Mouse (Mus musculus): ENCODE measurements at regions not wholly inside any gene's neighbourhood (a gene's known extent, or its start where the extent isn't known, plus 50 kb on each side); places are given as distances from the start of the nearest gene placed in this dataset.

GRCm38 (mm10) chr2:109487591-109487990, 186.9 kb upstream of the Bdnf start:
- Histone ChIP-seq H3K9ac (replicated peaks; ENCODE audit: low read depth, low read length) (no peak overlapping the region), H3K9me3 (ENCODE audit: control insufficient read depth, low read length) (no peaks in the 10 kb centered on the region), H3K4me3 (ENCODE audit: low read depth, low read length) (no peak overlapping the region), H3K4me2 (ENCODE audit: low read depth, low read length) (no peak overlapping the region), H3K36me3 (ENCODE audit: control insufficient read depth, insufficient read depth, low read length) (no peaks in the 10 kb centered on the region), H3K27me3 (ENCODE audit: control insufficient read depth, insufficient read depth, low read length) (no peaks in the 10 kb centered on the region), H3K4me1 (ENCODE audit: control insufficient read depth, insufficient read depth, low read length) (no peaks in the 10 kb centered on the region), H3K27ac (ENCODE audit: low read depth, low read length) (no peak overlapping the region)
- 91% methylated on average over 1 of the region's 1 CpGs for WGBS
- no peak for ATAC-seq (ENCODE audit: low read depth)

GRCm38 (mm10) chr2:109502186-109502585, 172.3 kb upstream of the Bdnf start:
- Histone ChIP-seq H3K27me3 (ENCODE audit: control insufficient read depth, insufficient read depth, low read length) (no peaks in the 10 kb centered on the region), H3K4me2 (ENCODE audit: low read depth, low read length) (no peak overlapping the region), H3K9me3 (ENCODE audit: control insufficient read depth, low read length) (no peaks in the 10 kb centered on the region), H3K9ac (replicated peaks; ENCODE audit: low read depth, low read length) (no peak overlapping the region), H3K4me1 (ENCODE audit: control insufficient read depth, insufficient read depth, low read length) (no peaks in the 10 kb centered on the region), H3K36me3 (ENCODE audit: control insufficient read depth, insufficient read depth, low read length) (no peaks in the 10 kb centered on the region), H3K27ac (ENCODE audit: low read depth, low read length) (no peak overlapping the region), H3K4me3 (ENCODE audit: low read depth, low read length) (no peak overlapping the region)
- ATAC-seq (ENCODE audit: low read depth) = no peak; the same call in 1 of the 2 replicates
- 64% methylated on average over 5 of the region's 5 CpGs for WGBS

- WGBS = 72% methylated on average over 5 of the region's 6 CpGs
- Histone ChIP-seq H3K4me2 (ENCODE audit: low read depth, low read length) (no peak overlapping the region), H3K27ac (ENCODE audit: low read depth, low read length) (no peak overlapping the region), H3K9ac (replicated peaks; ENCODE audit: low read depth, low read length) (no peak overlapping the region), H3K9me3 (ENCODE audit: control insufficient read depth, low read length) (no peaks in the 10 kb centered on the region), H3K4me1 (ENCODE audit: control insufficient read depth, insufficient read depth, low read length) (peaks cover 1% of the 10 kb centered on the region), H3K4me3 (ENCODE audit: low read depth, low read length) (no peak overlapping the region), H3K27me3 (ENCODE audit: control insufficient read depth, insufficient read depth, low read length) (no peaks in the 10 kb centered on the region), H3K36me3 (ENCODE audit: control insufficient read depth, insufficient read depth, low read length) (no peaks in the 10 kb centered on the region)
- ATAC-seq (ENCODE audit: low read depth) = no peak
These were observed 169.6 kb upstream of the Bdnf start for GRCm38 (mm10) chr2:109504906-109505305.

GRCm38 (mm10) chr2:109510070-109510979, 164.2 kb upstream of the Bdnf start:
- no peaks in the 10 kb centered on the region for H3K27me3 ChIP-seq (ENCODE audit: control insufficient read depth, insufficient read depth, low read length)
- H3K4me3 ChIP-seq (ENCODE audit: low read depth, low read length) = no peak overlapping the region
- H3K9me3 ChIP-seq (ENCODE audit: control insufficient read depth, low read length) = no peaks in the 10 kb centered on the region
- H3K4me2 ChIP-seq (ENCODE audit: low read depth, low read length) = no peak overlapping the region
- WGBS = 17% methylated on average over 8 of the region's 8 CpGs
- peaks cover 13% of the 10 kb centered on the region for H3K4me1 ChIP-seq (ENCODE audit: control insufficient read depth, insufficient read depth, low read length)
- H3K36me3 ChIP-seq (ENCODE audit: control insufficient read depth, insufficient read depth, low read length) = no peaks in the 10 kb centered on the region
- no peak overlapping the region; the same call in 1 of the 2 replicates for H3K27ac ChIP-seq (ENCODE audit: low read depth, low read length)
- H3K9ac ChIP-seq (replicated peaks; ENCODE audit: low read depth, low read length) = no peak overlapping the region
- peak; percentile 95 for ATAC-seq (ENCODE audit: low read depth)

- 52% methylated on average over 4 of the region's 4 CpGs for WGBS
- no peak overlapping the region; the same call in 1 of the 2 replicates for H3K27ac ChIP-seq (ENCODE audit: low read depth, low read length)
- H3K27me3 ChIP-seq (ENCODE audit: control insufficient read depth, insufficient read depth, low read length) = no peaks in the 10 kb centered on the region
- ATAC-seq (ENCODE audit: low read depth) = no peak
- no peaks in the 10 kb centered on the region for H3K36me3 ChIP-seq (ENCODE audit: control insufficient read depth, insufficient read depth, low read length)
- H3K4me2 ChIP-seq (ENCODE audit: low read depth, low read length) = no peak overlapping the region
- no peak overlapping the region for H3K9ac ChIP-seq (replicated peaks; ENCODE audit: low read depth, low read length)
- H3K4me1 ChIP-seq (ENCODE audit: control insufficient read depth, insufficient read depth, low read length) = peaks cover 13% of the 10 kb centered on the region
- H3K9me3 ChIP-seq (ENCODE audit: control insufficient read depth, low read length) = no peaks in the 10 kb centered on the region
- H3K4me3 ChIP-seq (ENCODE audit: low read depth, low read length) = no peak overlapping the region
These were observed 163.4 kb upstream of the Bdnf start for GRCm38 (mm10) chr2:109511142-109511541.

GRCm38 (mm10) chr2:109519261-109519660, 155.2 kb upstream of the Bdnf start:
- no peak overlapping the region for H3K4me2 ChIP-seq (ENCODE audit: low read depth, low read length)
- no peaks in the 10 kb centered on the region for H3K36me3 ChIP-seq (ENCODE audit: control insufficient read depth, insufficient read depth, low read length)
- no peak overlapping the region for H3K4me3 ChIP-seq (ENCODE audit: low read depth, low read length)
- H3K27ac ChIP-seq (ENCODE audit: low read depth, low read length) = no peak overlapping the region
- no peak overlapping the region for H3K9ac ChIP-seq (replicated peaks; ENCODE audit: low read depth, low read length)
- H3K4me1 ChIP-seq (ENCODE audit: control insufficient read depth, insufficient read depth, low read length) = no peaks in the 10 kb centered on the region
- no peaks in the 10 kb centered on the region for H3K9me3 ChIP-seq (ENCODE audit: control insufficient read depth, low read length)
- WGBS = 78% methylated on average over 4 of the region's 4 CpGs
- no peaks in the 10 kb centered on the region for H3K27me3 ChIP-seq (ENCODE audit: control insufficient read depth, insufficient read depth, low read length)
- no peak for ATAC-seq (ENCODE audit: low read depth)

GRCm38 (mm10) chr2:109520471-109520870, 154.0 kb upstream of the Bdnf start:
- no peak for ATAC-seq (ENCODE audit: low read depth)
- no peaks in the 10 kb centered on the region for H3K4me1 ChIP-seq (ENCODE audit: control insufficient read depth, insufficient read depth, low read length)
- no peak overlapping the region for H3K4me2 ChIP-seq (ENCODE audit: low read depth, low read length)
- H3K27me3 ChIP-seq (ENCODE audit: control insufficient read depth, insufficient read depth, low read length) = no peaks in the 10 kb centered on the region
- H3K4me3 ChIP-seq (ENCODE audit: low read depth, low read length) = no peak overlapping the region
- H3K9me3 ChIP-seq (ENCODE audit: control insufficient read depth, low read length) = no peaks in the 10 kb centered on the region
- H3K9ac ChIP-seq (replicated peaks; ENCODE audit: low read depth, low read length) = no peak overlapping the region
- WGBS = 63% methylated on average over 3 of the region's 3 CpGs
- H3K27ac ChIP-seq (ENCODE audit: low read depth, low read length) = no peak overlapping the region
- H3K36me3 ChIP-seq (ENCODE audit: control insufficient read depth, insufficient read depth, low read length) = no peaks in the 10 kb centered on the region

GRCm38 (mm10) chr2:109539519-109539918, 135.0 kb upstream of the Bdnf start:
- no peaks in the 10 kb centered on the region for H3K4me1 ChIP-seq (ENCODE audit: control insufficient read depth, insufficient read depth, low read length)
- no peaks in the 10 kb centered on the region for H3K27me3 ChIP-seq (ENCODE audit: control insufficient read depth, insufficient read depth, low read length)
- H3K36me3 ChIP-seq (ENCODE audit: control insufficient read depth, insufficient read depth, low read length) = no peaks in the 10 kb centered on the region
- H3K9ac ChIP-seq (replicated peaks; ENCODE audit: low read depth, low read length) = no peak overlapping the region
- no peak overlapping the region for H3K27ac ChIP-seq (ENCODE audit: low read depth, low read length)
- 69% methylated on average over 1 of the region's 1 CpGs for WGBS
- no peak for ATAC-seq (ENCODE audit: low read depth)
- H3K4me3 ChIP-seq (ENCODE audit: low read depth, low read length) = no peak overlapping the region
- no peak overlapping the region for H3K4me2 ChIP-seq (ENCODE audit: low read depth, low read length)
- H3K9me3 ChIP-seq (ENCODE audit: control insufficient read depth, low read length) = no peaks in the 10 kb centered on the region

GRCm38 (mm10) chr2:109546486-109547115, 127.9 kb upstream of the Bdnf start:
- H3K27ac ChIP-seq (ENCODE audit: low read depth, low read length) = no peak overlapping the region
- no peak overlapping the region for H3K9ac ChIP-seq (replicated peaks; ENCODE audit: low read depth, low read length)
- no peak overlapping the region for H3K4me3 ChIP-seq (ENCODE audit: low read depth, low read length)
- WGBS = 85% methylated on average over 7 of the region's 7 CpGs
- H3K4me2 ChIP-seq (ENCODE audit: low read depth, low read length) = no peak overlapping the region
- no peaks in the 10 kb centered on the region for H3K36me3 ChIP-seq (ENCODE audit: control insufficient read depth, insufficient read depth, low read length)
- H3K9me3 ChIP-seq (ENCODE audit: control insufficient read depth, low read length) = no peaks in the 10 kb centered on the region
- ATAC-seq (ENCODE audit: low read depth) = no peak
- no peaks in the 10 kb centered on the region for H3K27me3 ChIP-seq (ENCODE audit: control insufficient read depth, insufficient read depth, low read length)
- H3K4me1 ChIP-seq (ENCODE audit: control insufficient read depth, insufficient read depth, low read length) = no peaks in the 10 kb centered on the region

Measured in neural tube, embryonic 14.5 days (tissue).